Mouse (Mus musculus) limb, embryonic 10.5 days (tissue): ENCODE measurements around the gene Anxa4. TPM values are rescaled to one million over a fixed set of nuclear protein-coding genes. Genes with fewer than 3 reads are reported as not detected.

Experiments
- DNase-seq: peaks from one replicate; pipeline ENCODE4 v3.0.0-alpha.2; 2017; ENCODE audit warnings: low spot score
- H3K27ac ChIP-seq: fragments of 300-500 bp; sonication (generic); 2 replicates; pipeline ENCODE4 v1.5.1; 2016; ENCODE audit warnings: mild to moderate bottlenecking
- H3K27me3 ChIP-seq: fragments of 300-500 bp; sonication (generic); 2 replicates; pipeline ENCODE4 v1.6.1; 2016; ENCODE audit warnings: low read depth, mild to moderate bottlenecking; ENCODE audit not compliant: poor library complexity, severe bottlenecking
- H3K36me3 ChIP-seq: fragments of 300-500 bp; sonication (generic); 2 replicates; pipeline ENCODE4 v1.6.1; 2016; ENCODE audit warnings: mild to moderate bottlenecking, moderate library complexity
- H3K4me1 ChIP-seq: fragments of 300-500 bp; sonication (generic); 2 replicates; pipeline ENCODE4 v1.6.1; 2016
- H3K4me3 ChIP-seq: fragments of 300-500 bp; sonication (generic); 2 replicates; pipeline ENCODE4 v1.5.1; 2016; ENCODE audit warnings: mild to moderate bottlenecking, moderate library complexity
- H3K9me3 ChIP-seq: fragments of 300-500 bp; sonication (generic); replicated peaks from 2 replicates; pipeline ENCODE4 v1.6.1; 2016; ENCODE audit warnings: mild to moderate bottlenecking
- WGBS: fragments of 180-500 bp; shearing (Covaris S2); methylation state at CpG from one replicate; pipeline ENCODE4 v1.1.7; 2016; 5-methylcytosine and 5-hydroxymethylcytosine counted together
- polyA plus RNA-seq: library from polyadenylated mRNA; unstranded; fragments of >200 nt; fragmentation: Nextera tagmentation; extraction: Ambion mirVana; gene quantifications from 2 replicates; pipeline ENCODE4 v1.2.1, GENCODE M21; 2016

Gene Anxa4
- polyA plus RNA-seq, 1 experiment from 2014 or later = 7.5 TPM

- Histone ChIP-seq H3K9me3 (no peaks in the 10 kb centered on the region), H3K27me3 (no peaks in the 10 kb centered on the region), H3K4me3 (no peak overlapping the region), H3K27ac (no peak overlapping the region), H3K36me3 (no peaks in the 10 kb centered on the region), H3K4me1 (no peaks in the 10 kb centered on the region)
- WGBS = 88% methylated on average over 4 of the region's 4 CpGs
- no peak for DNase-seq
Observed at GRCm38 (mm10) chr6:86768938-86769337, 24.4 kb downstream of the Anxa4 start.

- Histone ChIP-seq H3K27me3 (no peaks in the 10 kb centered on the region), H3K4me1 (no peaks in the 10 kb centered on the region), H3K9me3 (no peaks in the 10 kb centered on the region), H3K4me3 (no peak overlapping the region), H3K36me3 (no peaks in the 10 kb centered on the region), H3K27ac (no peak overlapping the region)
- WGBS = 87% methylated on average over 4 of the region's 4 CpGs
- no peak for DNase-seq
Observed at GRCm38 (mm10) chr6:86768186-86768776, 25.1 kb downstream of the Anxa4 start.

GRCm38 (mm10) chr6:86767465-86767864, 25.9 kb downstream of the Anxa4 start:
- Histone ChIP-seq H3K36me3 (no peaks in the 10 kb centered on the region), H3K4me3 (no peak overlapping the region), H3K4me1 (no peaks in the 10 kb centered on the region), H3K27me3 (no peaks in the 10 kb centered on the region), H3K27ac (no peak overlapping the region), H3K9me3 (no peaks in the 10 kb centered on the region)
- WGBS = 75% methylated on average over 3 of the region's 3 CpGs
- no peak for DNase-seq

- Histone ChIP-seq H3K27me3 (no peaks in the 10 kb centered on the region), H3K27ac (no peak overlapping the region), H3K4me3 (no peak overlapping the region), H3K9me3 (no peaks in the 10 kb centered on the region), H3K4me1 (no peaks in the 10 kb centered on the region), H3K36me3 (no peaks in the 10 kb centered on the region)
- DNase-seq = no peak
- WGBS = 80% methylated on average over 6 of the region's 6 CpGs
Observed at GRCm38 (mm10) chr6:86765637-86766059, 27.7 kb downstream of the Anxa4 start.

GRCm38 (mm10) chr6:86754105-86754863, 39.1 kb downstream of the Anxa4 start:
- no peak for DNase-seq
- Histone ChIP-seq H3K27me3 (no peaks in the 10 kb centered on the region), H3K9me3 (no peaks in the 10 kb centered on the region), H3K36me3 (0 out of 2 replicates have a peak, but pooled peaks cover 3% of the 10 kb centered on the region), H3K4me1 (peaks cover 10% of the 10 kb centered on the region), H3K27ac (no peak overlapping the region), H3K4me3 (no peak overlapping the region)
- 91% methylated on average over 10 of the region's 10 CpGs for WGBS

GRCm38 (mm10) chr6:86752843-86753485, 40.4 kb downstream of the Anxa4 start:
- H3K9me3 ChIP-seq = no peaks in the 10 kb centered on the region
- H3K36me3 ChIP-seq = 0 out of 2 replicates have a peak, but pooled peaks cover 3% of the 10 kb centered on the region
- no peak overlapping the region for H3K4me3 ChIP-seq
- 77% methylated on average over 5 of the region's 5 CpGs for WGBS
- no peaks in the 10 kb centered on the region for H3K27me3 ChIP-seq
- no peak for DNase-seq
- peaks cover 10% of the 10 kb centered on the region for H3K4me1 ChIP-seq
- no peak overlapping the region for H3K27ac ChIP-seq

- DNase-seq = no peak
- Histone ChIP-seq H3K9me3 (no peaks in the 10 kb centered on the region), H3K36me3 (0 out of 2 replicates have a peak, but pooled peaks cover 3% of the 10 kb centered on the region), H3K4me3 (no peak overlapping the region), H3K27me3 (no peaks in the 10 kb centered on the region), H3K27ac (no peak overlapping the region), H3K4me1 (peaks cover 10% of the 10 kb centered on the region)
- 91% methylated on average over 4 of the region's 4 CpGs for WGBS
Observed at GRCm38 (mm10) chr6:86750961-86751360, 42.4 kb downstream of the Anxa4 start.

GRCm38 (mm10) chr6:86749817-86750216, 43.6 kb downstream of the Anxa4 start:
- Histone ChIP-seq H3K9me3 (no peaks in the 10 kb centered on the region), H3K4me1 (peaks cover 10% of the 10 kb centered on the region), H3K27ac (no peak overlapping the region), H3K4me3 (no peak overlapping the region), H3K36me3 (0 out of 2 replicates have a peak, but pooled peaks cover 3% of the 10 kb centered on the region), H3K27me3 (no peaks in the 10 kb centered on the region)
- 83% methylated on average over 4 of the region's 4 CpGs for WGBS
- no peak for DNase-seq

GRCm38 (mm10) chr6:86747171-86747570, 46.2 kb downstream of the Anxa4 start:
- Histone ChIP-seq H3K27ac (no peak overlapping the region), H3K36me3 (no peaks in the 10 kb centered on the region)
- DNase-seq = no peak

GRCm38 (mm10) chr6:86740652-86741051, 52.7 kb downstream of the Anxa4 start:
- Histone ChIP-seq H3K4me3 (no peak overlapping the region), H3K9me3 (no peaks in the 10 kb centered on the region), H3K27me3 (no peaks in the 10 kb centered on the region), H3K36me3 (no peaks in the 10 kb centered on the region), H3K4me1 (0 out of 2 replicates have a peak, but pooled peaks cover 4% of the 10 kb centered on the region), H3K27ac (no peak overlapping the region)
- DNase-seq = no peak
- 38% methylated on average over 3 of the region's 3 CpGs for WGBS

More at GRCm38 (mm10) chr6:86747171-86747570, 46.2 kb downstream of the Anxa4 start:
- Histone ChIP-seq H3K4me1 (0 out of 2 replicates have a peak, but pooled peaks cover 4% of the 10 kb centered on the region), H3K4me3 (no peak overlapping the region), H3K27me3 (no peaks in the 10 kb centered on the region), H3K9me3 (no peaks in the 10 kb centered on the region)

GRCm38 (mm10) chr6:86736830-86737229, 56.6 kb downstream of the Anxa4 start:
- peaks cover 19% of the 10 kb centered on the region for H3K4me1 ChIP-seq
- H3K4me3 ChIP-seq = no peak overlapping the region
- WGBS = 82% methylated on average over 6 of the region's 6 CpGs
- no peaks in the 10 kb centered on the region for H3K9me3 ChIP-seq
- no peaks in the 10 kb centered on the region for H3K36me3 ChIP-seq
- H3K27ac ChIP-seq = no peak overlapping the region
- DNase-seq = no peak
- H3K27me3 ChIP-seq = no peaks in the 10 kb centered on the region

GRCm38 (mm10) chr6:86736313-86736712, 57.1 kb downstream of the Anxa4 start:
- no peaks in the 10 kb centered on the region for H3K9me3 ChIP-seq
- H3K4me3 ChIP-seq = no peak overlapping the region
- H3K36me3 ChIP-seq = no peaks in the 10 kb centered on the region
- H3K27me3 ChIP-seq = no peaks in the 10 kb centered on the region
- WGBS = 91% methylated on average over 4 of the region's 4 CpGs
- peaks cover 21% of the 10 kb centered on the region for H3K4me1 ChIP-seq
- H3K27ac ChIP-seq = no peak overlapping the region
- no peak for DNase-seq
